Mouse (Mus musculus): ENCODE results near the gene Tnfrsf9.

GRCm38 (mm10) chr4:150888492-150888891 lies 25.9 kb upstream of the Tnfrsf9 start:
- TF ChIP-seq CTCF (IDR thresholded peaks at IDR 0.05; ENCODE audit: low read depth) = no peak
- no peak for TF ChIP-seq EP300 (IDR thresholded peaks at IDR 0.05; ENCODE audit: low read depth)

Measured in heart, postnatal 0 days (tissue).